Mouse (Mus musculus): ENCODE measurements around the gene Zfp712. TPM values are rescaled to one million over a fixed set of nuclear protein-coding genes. Genes with fewer than 3 reads are reported as not detected.

Zfp712 gene
- total and polyA plus RNA-seq, 2 experiments from 2014 or later = 1.0 to 1.3 TPM

GRCm38 (mm10) chr13:67062427-67062826, 1.5 kb upstream of the Zfp712 start:
- DNase-seq (ENCODE audit: low spot score) (no peak), ATAC-seq (ENCODE audit: insufficient read depth, low read depth) (no peak)
- Histone ChIP-seq H3K4me1 (ENCODE audit: control insufficient read depth, insufficient read depth) (peaks cover 7% of the 10 kb centered on the region), H3K27me3 (ENCODE audit: control insufficient read depth, insufficient read depth, low read length) (no peaks in the 10 kb centered on the region), H3K36me3 (replicated peaks; ENCODE audit: control insufficient read depth, insufficient read depth, low read length) (no peaks in the 10 kb centered on the region), H3K4me2 (ENCODE audit: low read depth, low read length) (no peak overlapping the region), H3K27ac (ENCODE audit: low read depth) (no peak overlapping the region), H3K9ac (replicated peaks; ENCODE audit: low read depth, low read length) (no peak overlapping the region), H3K9me3 (replicated peaks; ENCODE audit: control insufficient read depth, low read length) (0 out of 2 replicates have a peak, but pooled peaks cover 5% of the 10 kb centered on the region), H3K4me3 (ENCODE audit: low read depth, low read length) (no peak overlapping the region)
- no peak for TF ChIP-seq CTCF (IDR thresholded peaks at IDR 0.05; ENCODE audit: low read depth)
- TF ChIP-seq EP300 (IDR thresholded peaks at IDR 0.05; ENCODE audit: low read depth) = no peak
- 48% methylated on average over 7 of the region's 7 CpGs for WGBS

DNA sequence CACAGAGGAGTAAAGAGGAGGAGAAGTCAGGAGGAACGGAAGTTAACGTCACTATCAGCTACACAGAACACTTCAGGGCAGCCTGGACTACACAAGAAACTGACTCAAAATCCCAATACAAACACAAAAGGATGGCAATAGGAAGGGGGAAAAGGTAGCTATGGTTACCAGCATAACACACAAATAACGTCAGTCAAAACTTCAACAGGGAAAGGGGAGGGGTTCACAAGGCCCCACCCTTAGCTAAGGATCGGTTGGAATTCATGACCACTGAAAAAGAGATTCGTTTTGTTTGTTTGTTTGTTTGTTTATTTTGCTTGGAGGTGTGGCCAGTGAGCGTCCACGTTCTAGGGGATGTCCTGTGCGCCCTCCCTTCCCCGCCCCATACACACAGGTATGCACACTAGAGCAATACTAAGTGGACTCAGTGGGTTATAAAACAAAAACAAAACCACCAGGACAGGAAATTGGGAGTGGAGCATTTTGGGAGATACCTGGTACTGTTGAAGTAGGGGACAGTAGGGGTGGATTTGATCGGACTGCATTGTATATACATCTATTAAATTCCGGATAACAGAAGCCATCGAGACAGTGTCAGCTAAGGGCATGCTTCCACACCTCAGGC, 697 bp downstream of the Zfp712 start:
- 4% methylated on average over 12 of the region's 12 CpGs for WGBS

More for the DNA sequence above, 697 bp downstream of the Zfp712 start:
- peaks cover 7% of the 10 kb centered on the region for H3K4me1 ChIP-seq (ENCODE audit: control insufficient read depth, insufficient read depth)
- H3K9ac ChIP-seq (replicated peaks; ENCODE audit: low read depth, low read length) = peak overlapping the region; percentile 53
- H3K4me2 ChIP-seq (ENCODE audit: low read depth, low read length) = peak overlapping the region; percentile 95
- H3K9me3 ChIP-seq (replicated peaks; ENCODE audit: control insufficient read depth, low read length) = no peaks in the 10 kb centered on the region
- DNase-seq (ENCODE audit: low spot score) (peak; percentile 24), ATAC-seq (ENCODE audit: insufficient read depth, low read depth) (no peak)
- no peaks in the 10 kb centered on the region for H3K36me3 ChIP-seq (replicated peaks; ENCODE audit: control insufficient read depth, insufficient read depth, low read length)
- H3K4me3 ChIP-seq (ENCODE audit: low read depth, low read length) = peak overlapping the region; percentile 91
- TF ChIP-seq EP300 (IDR thresholded peaks at IDR 0.05; ENCODE audit: low read depth) = no peak
- TF ChIP-seq CTCF (IDR thresholded peaks at IDR 0.05; ENCODE audit: low read depth) = no peak
- peak overlapping the region; percentile 88 for H3K27ac ChIP-seq (ENCODE audit: low read depth)
- H3K27me3 ChIP-seq (ENCODE audit: control insufficient read depth, insufficient read depth, low read length) = no peaks in the 10 kb centered on the region

Other genes with a start within 250 kb of the Zfp712 start
- gene Gm10767, start 156.3 kb downstream of the Zfp712 start, total RNA-seq (2014; rRNA removed; ENCODE audit: low replicate concordance) = not detected in 2 replicates
- gene Gm10767, start 156.3 kb downstream of the Zfp712 start, polyA plus RNA-seq (2015; fragmentation: Nextera tagmentation; extraction: Ambion mirVana) = 1.1 and 1.3 TPM in 2 replicates
- 2.8 TPM in 1 of 2 replicates, not detected in the other for gene Zfp708, start 36.8 kb upstream of the Zfp712 start, total RNA-seq (2014; rRNA removed; ENCODE audit: low replicate concordance)
- 2.4 and 2.6 TPM in 2 replicates for gene Zfp708, start 36.8 kb upstream of the Zfp712 start, polyA plus RNA-seq (2015; fragmentation: Nextera tagmentation; extraction: Ambion mirVana)
- 1.3 TPM in 1 of 2 replicates, not detected in the other for gene Gm28557, start 47.4 kb upstream of the Zfp712 start, total RNA-seq (2014; rRNA removed; ENCODE audit: low replicate concordance)
- gene Gm28557, start 47.4 kb upstream of the Zfp712 start, polyA plus RNA-seq (2015; fragmentation: Nextera tagmentation; extraction: Ambion mirVana) = 0.60 and 0.89 TPM in 2 replicates
- 0.15 TPM in 1 of 2 replicates, not detected in the other for gene Rslcan18, start 55.1 kb upstream of the Zfp712 start, total RNA-seq (2014; rRNA removed; ENCODE audit: low replicate concordance)
- 0.16 and 0.22 TPM in 2 replicates for gene Rslcan18, start 55.1 kb upstream of the Zfp712 start, polyA plus RNA-seq (2015; fragmentation: Nextera tagmentation; extraction: Ambion mirVana)
- gene Zfp759, start 60.5 kb upstream of the Zfp712 start, total RNA-seq (2014; rRNA removed; ENCODE audit: low replicate concordance) = 0.08 and 0.11 TPM in 2 replicates
- 1.2 TPM in 2 replicates for gene Zfp759, start 60.5 kb upstream of the Zfp712 start, polyA plus RNA-seq (2015; fragmentation: Nextera tagmentation; extraction: Ambion mirVana)
- 0.73 and 1.4 TPM in 2 replicates for gene Rsl1, start 112.0 kb upstream of the Zfp712 start, total RNA-seq (2014; rRNA removed; ENCODE audit: low replicate concordance)
- gene Rsl1, start 112.0 kb upstream of the Zfp712 start, polyA plus RNA-seq (2015; fragmentation: Nextera tagmentation; extraction: Ambion mirVana) = 3.2 and 3.5 TPM in 2 replicates
- gene Zfp455, start 133.3 kb upstream of the Zfp712 start, total RNA-seq (2014; rRNA removed; ENCODE audit: low replicate concordance) = 0.27 and 0.66 TPM in 2 replicates
- gene Zfp455, start 133.3 kb upstream of the Zfp712 start, polyA plus RNA-seq (2015; fragmentation: Nextera tagmentation; extraction: Ambion mirVana) = 0.48 and 0.59 TPM in 2 replicates
- 0.54 and 1.3 TPM in 2 replicates for gene Zfp458, start 217.3 kb upstream of the Zfp712 start, total RNA-seq (2014; rRNA removed; ENCODE audit: low replicate concordance)
- 0.48 and 0.82 TPM in 2 replicates for gene Zfp458, start 217.3 kb upstream of the Zfp712 start, polyA plus RNA-seq (2015; fragmentation: Nextera tagmentation; extraction: Ambion mirVana)
- not detected in 2 replicates for gene Zfp457, start 245.3 kb upstream of the Zfp712 start, total RNA-seq (2014; rRNA removed; ENCODE audit: low replicate concordance)
- 0.86 and 1.3 TPM in 2 replicates for gene Zfp457, start 245.3 kb upstream of the Zfp712 start, polyA plus RNA-seq (2015; fragmentation: Nextera tagmentation; extraction: Ambion mirVana)

All from heart, postnatal 0 days (tissue).